Mouse (Mus musculus): ENCODE results near the gene C2cd4b. TPM values are rescaled to one million over a fixed set of nuclear protein-coding genes. Genes with fewer than 3 reads are reported as not detected.

Gene C2cd4b
- polyA plus RNA-seq (2016; fragmentation: Nextera tagmentation; extraction: Ambion mirVana), result 0.12 TPM in 1 of 2 replicates, not detected in the other

GRCm38 (mm10) chr9:67759163-67759955 is at the start of gene C2cd4b:
Gene C2cd4b, plus strand, starts transcription at chr9:67759437.
- no peak within 1 kb of the TSS for H3K27ac ChIP-seq
- 0 out of 2 replicates have a peak, but pooled peaks cover 7% of the 10 kb centered on the region for H3K9me3 ChIP-seq (replicated peaks)
- ATAC-seq, result no peak
- WGBS (ENCODE audit: insufficient replicate concordance), result 5% methylated on average over 49 of the region's 49 CpGs
- H3K4me3 ChIP-seq, result peak within 1 kb of the TSS; percentile 50
- H3K27me3 ChIP-seq (replicated peaks), result peaks cover 64% of the 10 kb centered on the region
- H3K4me1 ChIP-seq, result peaks cover 4% of the 10 kb centered on the region; the same call in 1 of the 2 replicates
- H3K4me2 ChIP-seq, result peak within 1 kb of the TSS; percentile 66
- H3K36me3 ChIP-seq, result no peaks in the 10 kb centered on the region
- H3K9ac ChIP-seq, result no peak within 1 kb of the TSS

DNA sequence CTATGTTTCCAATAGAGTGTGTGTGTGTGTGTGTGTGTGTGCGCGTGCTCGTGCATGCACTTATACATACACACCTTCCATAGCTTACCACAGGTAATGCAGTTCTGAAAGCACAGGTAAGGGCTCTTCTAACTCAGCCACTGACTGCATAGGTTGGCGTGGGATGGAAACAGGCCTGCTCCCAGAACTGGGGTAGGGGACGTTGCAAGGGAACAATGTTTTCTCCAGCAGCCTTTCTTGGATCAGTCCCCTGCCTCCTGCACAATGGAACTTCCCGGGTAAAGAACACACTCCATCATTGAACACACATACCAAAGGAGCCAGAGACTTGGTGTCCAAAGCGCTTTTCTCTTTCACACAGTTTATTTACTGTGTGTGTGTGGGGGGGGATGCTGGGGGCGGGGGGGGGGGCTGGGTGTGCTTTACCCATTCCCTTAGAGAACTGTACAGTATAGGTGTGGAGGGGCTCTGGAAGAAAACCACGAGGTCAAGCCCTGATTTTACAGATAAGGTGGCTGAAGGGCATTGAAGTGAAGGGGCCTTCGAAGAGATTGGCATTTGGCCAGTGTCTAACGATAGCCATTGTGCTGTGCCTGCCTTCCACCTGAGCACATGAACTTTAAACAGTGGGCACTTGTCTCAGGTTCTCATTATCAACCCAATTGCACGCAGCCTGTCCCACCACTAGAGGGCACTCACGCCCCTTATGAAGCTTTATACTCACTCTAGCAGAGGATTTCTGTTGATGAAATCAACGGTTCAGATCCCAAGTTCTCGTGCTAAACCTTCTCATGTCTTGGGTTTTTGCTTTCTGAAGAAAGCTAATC is 48.0 kb upstream of the C2cd4b start:
- Histone ChIP-seq H3K27me3 (replicated peaks) (no peaks in the 10 kb centered on the region), H3K9me3 (replicated peaks) (no peaks in the 10 kb centered on the region), H3K4me1 (no peaks in the 10 kb centered on the region), H3K36me3 (no peaks in the 10 kb centered on the region), H3K27ac (no peak overlapping the region), H3K4me2 (no peak overlapping the region), H3K4me3 (no peak overlapping the region), H3K9ac (no peak overlapping the region)
- 35% methylated on average over 15 of the region's 15 CpGs for WGBS (ENCODE audit: insufficient replicate concordance)
- no peak for ATAC-seq

DNA sequence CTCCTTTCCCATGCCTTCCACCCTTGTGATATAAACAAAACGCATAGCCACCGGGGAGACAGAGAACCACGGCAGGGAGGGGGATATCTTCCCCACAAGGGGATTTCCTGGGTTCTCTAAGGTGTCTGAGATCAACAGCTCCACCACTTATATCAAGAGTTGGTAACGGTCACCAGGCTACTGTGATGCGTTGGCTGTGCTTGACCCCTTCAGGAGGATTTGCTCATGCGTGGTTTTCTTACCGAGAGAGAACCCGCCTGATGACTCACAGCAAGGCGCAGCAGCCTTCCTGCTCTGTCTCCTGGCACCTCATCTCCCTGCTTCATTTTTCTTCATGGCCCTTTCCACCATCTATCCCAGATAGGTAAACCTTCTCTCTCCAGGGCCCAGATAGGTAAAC is 47.1 kb upstream of the C2cd4b start:
- H3K4me1 ChIP-seq, result no peaks in the 10 kb centered on the region
- H3K27ac ChIP-seq, result no peak overlapping the region
- H3K9ac ChIP-seq, result no peak overlapping the region
- ATAC-seq, result no peak
- 59% methylated on average over 9 of the region's 9 CpGs for WGBS (ENCODE audit: insufficient replicate concordance)
- no peaks in the 10 kb centered on the region for H3K9me3 ChIP-seq (replicated peaks)
- no peak overlapping the region for H3K4me2 ChIP-seq
- no peaks in the 10 kb centered on the region for H3K36me3 ChIP-seq
- H3K4me3 ChIP-seq, result no peak overlapping the region
- no peaks in the 10 kb centered on the region for H3K27me3 ChIP-seq (replicated peaks)

- ATAC-seq, result no peak
- no peaks in the 10 kb centered on the region for H3K4me1 ChIP-seq
- H3K36me3 ChIP-seq, result no peaks in the 10 kb centered on the region
- H3K4me3 ChIP-seq, result no peak overlapping the region
- H3K9me3 ChIP-seq (replicated peaks), result no peaks in the 10 kb centered on the region
- H3K27ac ChIP-seq, result no peak overlapping the region
- H3K9ac ChIP-seq, result no peak overlapping the region
- no peak overlapping the region for H3K4me2 ChIP-seq
- H3K27me3 ChIP-seq (replicated peaks), result no peaks in the 10 kb centered on the region
- whole genome bisulfite sequencing (ENCODE audit: insufficient replicate concordance), result 65% methylated on average over 3 of the region's 3 CpGs
Measured at GRCm38 (mm10) chr9:67717081-67717480, 42.2 kb upstream of the C2cd4b start.

GRCm38 (mm10) chr9:67718596-67718995 is 40.6 kb upstream of the C2cd4b start:
- WGBS (ENCODE audit: insufficient replicate concordance), result 35% methylated on average over 3 of the region's 3 CpGs
- H3K9ac ChIP-seq, result no peak overlapping the region
- no peaks in the 10 kb centered on the region for H3K36me3 ChIP-seq
- H3K27ac ChIP-seq, result no peak overlapping the region
- no peaks in the 10 kb centered on the region for H3K4me1 ChIP-seq
- no peak for ATAC-seq
- no peak overlapping the region for H3K4me3 ChIP-seq
- H3K27me3 ChIP-seq (replicated peaks), result no peaks in the 10 kb centered on the region
- no peaks in the 10 kb centered on the region for H3K9me3 ChIP-seq (replicated peaks)
- no peak overlapping the region for H3K4me2 ChIP-seq

GRCm38 (mm10) chr9:67720150-67720549 is 39.1 kb upstream of the C2cd4b start:
- no peak for ATAC-seq
- Histone ChIP-seq H3K36me3 (no peaks in the 10 kb centered on the region), H3K4me1 (no peaks in the 10 kb centered on the region), H3K4me3 (no peak overlapping the region), H3K27me3 (replicated peaks) (no peaks in the 10 kb centered on the region), H3K4me2 (no peak overlapping the region), H3K27ac (no peak overlapping the region), H3K9me3 (replicated peaks) (no peaks in the 10 kb centered on the region), H3K9ac (no peak overlapping the region)
- 61% methylated on average over 3 of the region's 3 CpGs for WGBS (ENCODE audit: insufficient replicate concordance)

GRCm38 (mm10) chr9:67722378-67722777 is 36.9 kb upstream of the C2cd4b start:
- Histone ChIP-seq H3K4me1 (no peaks in the 10 kb centered on the region), H3K4me2 (no peak overlapping the region), H3K9ac (no peak overlapping the region), H3K27me3 (replicated peaks) (no peaks in the 10 kb centered on the region), H3K27ac (no peak overlapping the region), H3K36me3 (no peaks in the 10 kb centered on the region), H3K9me3 (replicated peaks) (no peaks in the 10 kb centered on the region), H3K4me3 (no peak overlapping the region)
- WGBS (ENCODE audit: insufficient replicate concordance), result 47% methylated on average over 8 of the region's 8 CpGs
- ATAC-seq, result no peak

DNA sequence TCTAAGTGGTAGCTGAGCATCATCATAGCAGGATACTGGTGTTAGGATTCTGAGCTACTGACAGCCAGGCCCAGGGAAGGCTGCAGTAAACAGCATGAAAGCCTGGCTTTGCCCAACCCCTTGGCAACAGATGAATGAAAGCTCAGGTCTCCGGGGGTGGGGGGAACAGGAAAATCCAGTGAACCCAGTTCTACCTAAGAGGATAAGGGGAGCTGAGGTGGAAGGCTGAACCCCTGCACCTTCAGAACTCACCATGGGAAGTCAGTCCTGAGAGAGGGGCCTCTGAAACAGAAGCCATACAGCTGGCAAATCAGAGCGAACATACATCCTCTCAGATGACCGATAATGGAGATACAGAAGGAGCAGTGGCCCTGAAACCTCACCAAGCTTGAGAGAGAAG is 34.0 kb upstream of the C2cd4b start:
- ATAC-seq, result no peak
- Histone ChIP-seq H3K36me3 (no peaks in the 10 kb centered on the region), H3K27ac (no peak overlapping the region), H3K4me1 (no peaks in the 10 kb centered on the region), H3K9ac (no peak overlapping the region), H3K4me3 (no peak overlapping the region), H3K27me3 (replicated peaks) (no peaks in the 10 kb centered on the region; the same call in 1 of the 2 replicates), H3K9me3 (replicated peaks) (no peaks in the 10 kb centered on the region), H3K4me2 (no peak overlapping the region)
- 48% methylated on average over 3 of the region's 3 CpGs for WGBS (ENCODE audit: insufficient replicate concordance)

DNA sequence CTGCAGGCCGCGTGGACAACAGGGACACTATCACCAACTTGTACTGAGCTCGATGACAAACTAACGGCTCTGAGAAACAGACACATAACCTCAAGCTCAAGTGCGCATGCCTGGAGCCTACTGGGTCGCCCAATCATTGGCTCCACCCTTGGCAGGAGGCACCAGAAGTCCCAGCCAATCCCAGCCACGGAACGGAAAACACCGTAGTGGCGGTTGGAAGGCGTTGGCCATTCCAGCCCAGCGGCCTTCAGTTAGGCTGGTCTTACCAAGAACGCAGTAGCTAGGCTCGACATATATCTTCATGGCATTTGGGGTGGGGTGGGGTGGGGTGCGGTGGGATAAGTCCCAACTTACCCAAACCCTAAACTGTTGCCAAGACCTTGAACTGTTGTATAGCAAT is 25.5 kb upstream of the C2cd4b start:
- H3K36me3 ChIP-seq, result no peaks in the 10 kb centered on the region
- H3K9me3 ChIP-seq (replicated peaks), result no peaks in the 10 kb centered on the region
- 79% methylated on average over 15 of the region's 15 CpGs for WGBS (ENCODE audit: insufficient replicate concordance)
- H3K4me3 ChIP-seq, result no peak overlapping the region
- H3K27me3 ChIP-seq (replicated peaks), result no peaks in the 10 kb centered on the region; the same call in 1 of the 2 replicates
- ATAC-seq, result no peak
- H3K4me1 ChIP-seq, result no peaks in the 10 kb centered on the region
- H3K27ac ChIP-seq, result no peak overlapping the region
- H3K9ac ChIP-seq, result no peak overlapping the region
- H3K4me2 ChIP-seq, result no peak overlapping the region

DNA sequence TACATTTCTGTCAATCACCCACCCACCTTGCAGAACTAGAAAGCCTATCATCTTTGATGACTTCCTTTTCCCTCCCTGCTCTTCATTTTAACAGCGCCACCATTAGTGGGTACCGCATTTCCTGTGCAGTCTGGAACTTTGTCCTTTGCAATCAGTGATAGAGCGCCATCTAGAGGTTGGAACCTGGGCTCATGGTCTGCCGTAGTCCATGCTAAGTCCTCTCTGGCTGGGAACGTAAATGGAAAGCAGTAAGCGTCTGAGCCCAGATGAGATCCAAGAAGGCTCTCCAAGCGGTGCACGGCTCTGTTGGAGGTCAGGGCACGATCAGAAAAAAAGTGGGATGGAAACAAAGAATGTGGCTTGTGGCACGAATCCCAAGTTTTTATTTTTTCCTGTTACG is 23.8 kb upstream of the C2cd4b start:
- no peaks in the 10 kb centered on the region for H3K36me3 ChIP-seq
- no peak overlapping the region for H3K9ac ChIP-seq
- no peaks in the 10 kb centered on the region for H3K9me3 ChIP-seq (replicated peaks)
- ATAC-seq, result no peak
- no peak overlapping the region for H3K4me2 ChIP-seq
- no peaks in the 10 kb centered on the region for H3K27me3 ChIP-seq (replicated peaks)
- H3K27ac ChIP-seq, result no peak overlapping the region
- WGBS (ENCODE audit: insufficient replicate concordance), result 42% methylated on average over 11 of the region's 11 CpGs
- H3K4me1 ChIP-seq, result no peaks in the 10 kb centered on the region
- H3K4me3 ChIP-seq, result no peak overlapping the region

- Histone ChIP-seq H3K4me1 (no peaks in the 10 kb centered on the region), H3K27ac (no peak overlapping the region), H3K27me3 (replicated peaks) (no peaks in the 10 kb centered on the region), H3K4me3 (no peak overlapping the region), H3K36me3 (no peaks in the 10 kb centered on the region), H3K9me3 (replicated peaks) (no peaks in the 10 kb centered on the region), H3K9ac (no peak overlapping the region), H3K4me2 (no peak overlapping the region)
- no peak for ATAC-seq
- WGBS (ENCODE audit: insufficient replicate concordance), result 66% methylated on average over 2 of the region's 2 CpGs
Measured at GRCm38 (mm10) chr9:67741256-67741655, 18.0 kb upstream of the C2cd4b start.
